Mouse (Mus musculus) cerebellum, adult 9-10 months (tissue): ENCODE results near the gene Bmp6.
A peak's percentile ranks its signal among the peaks of the same experiment; 100 is the strongest.

ENCODE experiments used
- DNase-seq: peaks from one replicate; pipeline ENCODE4 v3.0.0; 2022

Gene Bmp6

DNA sequence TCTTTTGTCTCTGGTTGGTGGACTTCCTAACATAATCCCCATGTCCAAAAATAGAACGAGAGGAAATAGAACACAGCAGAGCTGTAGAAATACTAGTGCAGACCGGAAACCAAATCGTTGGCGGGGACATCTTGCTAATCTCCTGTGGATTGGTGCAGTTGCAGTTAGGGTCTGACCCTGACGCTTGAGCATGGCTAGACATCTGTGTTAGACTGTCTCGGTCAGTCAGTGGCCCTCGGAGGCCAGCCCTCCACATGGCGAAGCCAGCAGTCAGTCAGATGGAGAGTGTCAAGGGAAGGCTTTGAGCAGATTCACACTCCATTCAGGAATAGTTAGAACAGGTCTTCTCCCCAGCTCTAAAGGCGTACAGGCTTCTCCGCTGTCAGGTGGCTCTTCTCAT is 95.3 kb downstream of the Bmp6 start:
- no peak for DNase-seq

DNA sequence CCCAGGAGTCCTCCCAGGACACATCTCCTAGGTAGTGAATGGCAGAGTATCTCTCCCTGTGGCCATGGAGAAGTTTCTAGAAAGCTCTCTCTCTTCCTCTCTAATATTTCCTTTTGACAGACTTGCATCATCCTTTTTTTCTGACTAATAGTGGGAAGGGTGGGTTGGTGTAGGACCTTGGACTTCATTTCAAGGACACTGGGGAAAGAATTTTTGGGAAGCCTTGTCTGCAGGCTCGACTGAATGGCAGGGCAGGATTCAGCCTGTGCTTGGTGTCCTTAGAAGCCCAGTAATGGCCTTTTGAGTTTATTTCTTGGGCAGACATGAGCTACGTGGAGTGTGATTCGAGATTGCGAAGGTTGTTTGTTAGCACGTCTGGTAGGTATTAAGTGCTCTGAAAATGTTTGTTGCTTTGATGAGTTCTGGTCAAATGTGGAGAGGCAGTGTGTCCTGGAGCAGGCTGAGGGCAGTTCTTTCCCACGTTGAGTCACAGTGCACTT is 103.7 kb downstream of the Bmp6 start:
- DNase-seq = no peak

DNA sequence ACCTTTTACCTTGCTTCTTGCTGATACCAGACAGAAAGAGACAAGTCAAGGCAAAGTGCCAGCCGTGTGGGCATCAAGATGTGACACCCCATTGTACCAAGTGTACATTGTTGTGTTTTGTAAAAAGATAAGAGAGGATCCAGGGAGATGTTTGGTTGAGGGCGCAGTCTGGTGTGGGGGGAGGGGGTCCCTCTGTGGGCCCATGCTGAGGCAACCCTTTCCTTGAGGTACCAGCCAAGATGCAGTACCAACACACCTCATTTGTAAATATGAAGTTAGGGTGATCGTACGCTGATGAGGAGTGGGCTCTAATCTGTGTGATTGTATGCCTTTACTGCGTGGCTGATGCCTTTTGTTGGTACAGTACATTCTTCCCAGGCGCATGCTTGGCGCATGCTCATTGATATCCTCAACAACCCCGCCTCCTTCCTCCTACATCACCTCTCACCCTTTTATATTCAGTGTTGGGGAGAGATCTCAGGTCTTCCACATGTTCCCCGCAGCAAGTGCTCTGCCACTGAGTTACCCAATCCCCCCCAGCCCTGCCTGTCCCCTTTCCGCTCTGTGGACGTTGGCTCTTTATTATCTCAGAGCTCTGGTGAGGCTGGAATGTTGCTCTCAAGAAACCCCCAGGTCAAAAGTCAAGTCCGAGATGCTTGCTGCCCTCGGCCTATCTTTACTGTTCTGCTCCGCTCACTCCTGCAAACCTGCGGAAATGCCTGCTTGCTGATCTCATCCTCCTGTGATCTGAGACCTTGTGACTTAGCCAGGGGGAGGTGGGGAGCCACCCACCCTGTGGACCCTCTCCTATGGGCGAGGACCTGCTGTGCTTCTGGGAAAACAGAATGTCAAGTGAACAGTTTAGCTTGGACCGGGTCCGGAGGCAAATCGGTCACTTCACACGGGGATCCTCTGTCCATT is 105.4 kb downstream of the Bmp6 start:
- DNase-seq = no peak

DNA sequence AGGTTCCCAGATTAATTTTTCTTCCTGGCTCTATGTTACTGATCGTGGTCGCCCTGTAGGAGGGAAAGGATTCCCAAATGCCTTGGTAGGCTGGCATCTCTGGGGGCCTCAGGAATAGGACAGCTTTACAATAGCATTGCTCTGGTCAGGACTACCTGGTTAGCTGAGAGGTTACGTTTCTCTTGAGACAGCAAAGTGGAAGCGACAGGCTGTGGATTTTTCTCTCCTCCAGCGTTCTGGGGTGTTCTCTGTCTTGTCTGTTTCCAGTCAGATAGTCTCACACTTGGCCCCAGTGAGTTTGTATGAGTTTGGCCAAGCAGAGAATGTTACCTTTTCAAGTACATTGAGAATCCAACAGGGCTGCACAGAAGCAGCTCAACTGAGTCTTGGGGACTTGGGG is 106.5 kb downstream of the Bmp6 start:
- no peak for DNase-seq

DNA sequence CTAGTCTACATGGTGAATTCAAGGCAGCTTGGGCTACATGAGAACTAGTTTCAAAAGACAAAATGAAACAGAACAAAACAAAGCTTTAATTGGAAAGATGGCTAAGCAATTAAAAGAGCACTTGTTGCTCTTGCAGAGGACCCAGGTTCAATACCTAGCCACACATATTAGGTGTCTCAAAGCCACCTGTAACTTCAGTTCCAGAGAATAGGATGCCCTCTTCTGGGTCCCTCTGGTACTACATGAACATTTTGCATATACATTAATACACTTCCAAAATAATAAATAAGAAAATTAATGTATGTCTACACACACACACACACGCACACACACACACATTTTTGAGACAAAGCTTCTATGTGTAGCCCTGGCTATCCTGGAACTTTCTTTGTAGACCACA is 118.5 kb downstream of the Bmp6 start:
- DNase-seq = no peak

DNA sequence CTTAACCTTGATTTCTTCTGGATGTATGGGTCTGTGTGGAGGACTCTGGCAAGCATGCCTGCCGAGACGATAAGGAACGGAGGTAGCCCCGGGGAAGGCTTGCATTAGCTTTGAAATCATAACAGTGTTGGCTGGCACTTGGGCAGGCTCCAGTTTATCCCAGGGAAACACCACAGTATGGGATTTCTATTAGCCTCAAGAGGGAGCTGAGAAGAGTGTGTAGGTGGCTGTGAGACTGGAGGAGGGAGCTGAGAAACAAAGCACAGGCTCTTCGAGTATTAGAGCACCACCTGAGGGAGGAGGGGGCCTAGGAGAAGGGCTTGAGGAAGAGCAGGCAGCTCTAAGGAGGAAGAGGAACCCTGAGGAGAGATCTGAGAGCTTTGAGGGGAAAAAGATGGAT is 126.0 kb downstream of the Bmp6 start:
- no peak for DNase-seq

DNA sequence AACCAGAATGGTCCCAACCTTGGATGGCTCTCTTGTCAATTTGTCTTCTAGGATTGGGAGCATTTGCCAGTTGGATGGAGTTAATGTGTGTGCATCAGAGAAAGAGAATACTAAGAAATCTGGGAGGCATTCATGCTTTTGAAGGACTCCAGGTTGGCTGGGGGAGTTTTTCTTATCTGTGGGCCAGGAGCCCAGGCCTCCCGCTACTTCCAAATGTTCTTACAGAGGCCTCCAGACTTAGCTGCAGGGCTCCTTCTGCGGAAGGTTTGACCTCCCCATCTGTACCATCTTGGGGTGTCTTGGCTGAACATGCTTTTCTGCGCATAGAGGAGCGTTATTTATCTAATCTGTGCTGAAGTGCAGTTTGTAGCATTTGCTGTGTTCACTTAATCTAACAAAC is 127.7 kb downstream of the Bmp6 start:
- no peak for DNase-seq

DNA sequence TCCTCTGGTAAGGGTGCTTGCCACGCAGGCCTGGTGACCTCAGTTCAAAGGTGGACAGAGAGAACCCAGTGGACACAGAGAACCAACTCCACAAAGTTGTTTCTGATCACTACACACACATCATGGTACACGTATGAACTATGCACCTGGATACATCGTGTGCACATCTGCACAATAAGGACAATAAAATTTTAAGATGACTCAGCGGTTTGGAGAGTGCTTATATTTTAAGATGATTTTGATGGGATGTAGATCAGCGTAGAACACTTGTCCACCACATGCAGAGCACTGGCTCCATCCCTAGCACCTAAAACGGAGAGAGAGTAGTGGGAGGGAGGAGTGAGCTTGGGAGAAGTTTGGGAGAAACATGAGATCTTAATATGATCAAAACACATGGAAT is 128.6 kb downstream of the Bmp6 start:
- no peak for DNase-seq

DNA sequence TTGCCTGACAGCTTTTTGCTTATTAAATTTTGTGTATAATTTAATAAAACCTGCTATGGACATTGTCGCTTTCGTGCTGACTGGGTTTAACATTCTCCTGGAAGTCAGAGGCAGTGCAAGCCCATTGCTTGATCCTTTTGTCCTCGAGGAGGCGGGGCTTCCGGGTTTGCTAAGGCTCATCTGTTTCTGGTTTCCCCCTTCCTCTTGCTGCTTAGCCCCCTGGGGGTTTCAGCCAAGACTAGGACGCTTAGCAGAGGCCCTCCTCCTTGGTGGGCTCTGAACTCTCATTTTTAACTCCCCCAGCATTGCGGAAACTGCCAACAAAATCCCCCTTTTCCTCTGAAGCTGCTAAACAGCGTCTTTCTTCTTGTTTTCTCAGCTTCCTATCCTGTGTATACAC is 132.0 kb downstream of the Bmp6 start:
- DNase-seq = no peak

DNA sequence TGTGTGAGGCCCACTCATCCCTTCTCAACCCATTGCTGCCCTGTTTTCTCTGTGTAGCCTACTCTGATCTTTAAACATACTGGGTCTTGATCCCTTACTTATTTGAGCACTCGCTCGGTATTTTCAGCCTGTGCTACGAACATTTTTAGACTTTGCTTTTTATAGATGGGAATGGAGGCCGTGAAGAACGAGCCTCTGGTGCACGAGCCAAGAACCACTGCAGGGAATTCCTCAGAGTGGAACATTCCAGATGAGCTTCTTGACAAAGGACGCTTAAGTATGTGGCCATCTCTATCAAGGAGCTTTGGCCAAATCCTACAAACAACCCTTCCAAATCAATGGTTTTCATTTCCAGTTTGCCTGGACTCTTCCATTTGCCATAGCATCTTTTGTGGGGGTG is 136.1 kb downstream of the Bmp6 start:
- DNase-seq = no peak

DNA sequence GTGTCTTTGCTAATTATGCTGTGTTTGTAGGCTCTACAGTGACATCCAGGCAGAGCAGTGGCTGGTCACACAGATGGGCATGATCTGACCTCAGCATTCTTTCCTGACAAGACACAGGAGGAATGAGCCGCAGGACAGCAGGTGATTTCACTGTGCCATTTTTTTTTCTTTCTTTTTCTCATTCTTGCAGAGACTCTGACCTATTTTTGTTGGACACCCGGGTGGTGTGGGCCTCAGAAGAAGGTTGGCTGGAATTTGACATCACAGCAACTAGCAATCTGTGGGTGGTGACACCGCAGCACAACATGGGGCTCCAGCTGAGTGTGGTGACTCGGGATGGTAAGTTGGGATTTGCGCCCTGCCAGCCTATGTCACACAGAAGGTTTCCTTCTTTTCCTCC is 139.8 kb downstream of the Bmp6 start:
- peak; percentile 10 for DNase-seq

DNA sequence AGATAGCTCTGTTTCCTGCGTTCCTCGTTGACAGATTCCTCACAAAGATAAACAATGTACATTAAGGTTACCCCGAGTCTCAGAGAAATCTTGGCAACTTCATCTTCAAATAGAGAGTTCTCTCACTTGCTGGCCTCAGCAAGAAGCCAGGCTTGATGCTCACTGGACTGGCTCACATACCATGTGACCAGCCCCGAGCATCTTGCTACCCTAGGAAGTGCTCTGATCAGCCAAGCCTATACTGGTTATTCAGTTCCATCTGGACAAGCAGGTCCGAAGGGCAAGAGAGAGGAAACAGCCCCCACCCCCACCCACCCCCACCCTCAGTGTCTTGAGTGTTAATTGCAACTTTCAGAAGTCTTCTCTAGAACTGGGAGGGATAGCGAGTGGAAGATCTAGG is 141.9 kb downstream of the Bmp6 start:
- no peak for DNase-seq

DNA sequence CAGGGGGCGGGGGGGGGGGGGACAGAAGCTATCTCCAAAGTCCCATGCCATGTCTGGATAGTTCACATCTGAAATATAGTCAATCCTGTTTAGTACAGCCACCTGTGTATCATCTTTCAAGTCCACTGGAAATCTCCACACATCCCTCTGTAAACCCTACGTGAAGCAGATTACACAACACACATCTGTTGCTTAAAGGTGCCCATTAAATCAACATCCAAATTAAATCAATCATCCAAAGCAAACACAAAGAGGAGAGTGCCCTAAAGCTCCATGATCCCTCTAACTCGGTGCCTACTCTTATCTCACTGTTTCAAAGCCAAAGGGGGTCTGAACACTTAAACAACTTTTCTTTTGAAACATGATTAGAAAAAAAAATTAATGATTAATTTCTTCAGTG is 151.8 kb downstream of the Bmp6 start:
- DNase-seq = no peak

DNA sequence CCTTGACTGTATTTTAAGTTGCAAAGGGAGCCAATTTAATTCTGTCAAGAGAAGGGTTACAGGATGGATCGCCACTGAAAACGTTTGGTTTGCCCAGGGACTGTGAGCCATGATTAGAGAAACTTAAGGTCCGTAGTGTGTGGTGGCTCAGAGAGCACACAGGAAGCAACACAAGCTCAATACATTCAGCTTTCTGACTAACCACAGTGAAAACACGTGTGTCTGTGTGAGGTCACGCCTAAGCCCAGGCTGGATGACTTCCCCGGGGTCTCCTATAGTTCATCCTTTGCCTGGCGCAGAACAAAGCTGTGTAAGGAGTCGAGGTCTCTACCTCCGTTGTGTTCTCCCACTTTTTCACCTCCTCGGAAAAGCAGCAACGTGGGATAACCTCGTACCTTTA is 156.4 kb downstream of the Bmp6 start:
- DNase-seq = no peak

DNA sequence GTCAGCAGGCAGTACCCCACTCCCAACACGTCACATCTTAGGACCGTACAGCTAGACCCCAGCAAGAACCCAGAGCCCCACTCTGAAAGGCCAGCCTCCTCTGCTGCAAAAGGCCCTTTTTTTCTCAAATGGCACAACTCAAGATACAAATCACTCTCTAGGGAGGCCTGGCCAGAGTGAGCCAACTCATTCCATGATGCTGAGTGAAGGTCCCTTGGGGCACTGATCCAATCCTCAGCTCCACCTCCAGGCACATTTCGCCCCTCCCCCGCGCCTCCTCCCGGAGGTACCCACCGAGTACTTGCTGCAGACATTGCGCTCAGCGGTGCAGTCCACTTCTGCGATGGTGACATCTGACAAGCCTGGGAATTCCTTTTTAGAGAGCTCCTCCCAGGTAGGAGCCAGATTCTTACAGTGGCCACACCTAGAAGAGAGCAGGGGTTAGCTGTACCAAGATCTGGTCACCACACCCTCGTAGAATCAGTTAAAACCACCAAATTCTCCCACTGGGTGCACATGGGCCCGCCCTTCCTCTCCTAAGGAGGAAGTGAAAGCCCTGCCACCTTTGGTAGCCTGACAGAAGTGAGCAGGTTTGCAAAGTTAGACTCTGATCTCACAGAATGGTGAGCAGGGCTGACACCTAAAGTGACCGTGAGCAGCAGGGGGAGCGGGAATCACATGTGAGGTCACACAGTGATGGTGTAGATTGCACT is 158.4 kb downstream of the Bmp6 start:
- no peak for DNase-seq

DNA sequence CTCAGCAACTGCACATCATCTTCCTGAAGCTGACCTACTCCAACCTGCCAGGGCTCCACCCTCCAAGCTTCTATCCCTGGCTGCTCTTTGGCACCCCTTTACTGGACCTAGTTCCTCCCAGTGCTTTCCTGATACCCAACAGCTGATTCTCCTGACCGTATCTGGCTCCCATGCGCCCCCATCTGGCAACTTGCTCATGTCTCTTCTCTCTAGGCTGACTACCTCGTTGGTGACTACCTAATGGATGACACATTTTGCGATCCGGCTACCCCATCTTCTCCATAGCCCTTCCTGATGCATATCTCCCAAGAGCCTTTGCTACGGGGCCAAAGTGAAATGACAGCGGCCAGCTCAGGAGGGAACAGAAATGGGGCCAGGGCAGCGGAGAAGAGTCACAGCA is 161.4 kb downstream of the Bmp6 start:
- DNase-seq = no peak

DNA sequence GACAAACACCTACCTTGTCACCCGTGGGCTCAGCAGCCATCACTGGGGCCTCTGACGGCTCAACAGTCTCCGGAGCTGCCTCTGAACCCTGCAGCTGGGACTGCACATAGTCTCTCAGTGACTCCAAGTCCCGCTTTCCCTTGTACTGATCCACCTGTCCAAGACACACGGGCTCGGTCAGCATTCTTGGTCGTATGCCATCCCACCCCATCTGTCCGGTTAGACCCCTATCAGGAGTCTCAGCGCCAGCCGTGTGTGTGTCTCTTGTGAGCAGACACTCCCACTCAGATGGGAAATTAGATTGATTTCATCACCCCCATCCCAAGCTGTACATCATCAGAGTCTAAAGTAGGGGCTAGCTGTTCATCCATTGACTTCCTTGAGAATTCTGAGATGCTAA is 162.0 kb downstream of the Bmp6 start:
- no peak for DNase-seq

DNA sequence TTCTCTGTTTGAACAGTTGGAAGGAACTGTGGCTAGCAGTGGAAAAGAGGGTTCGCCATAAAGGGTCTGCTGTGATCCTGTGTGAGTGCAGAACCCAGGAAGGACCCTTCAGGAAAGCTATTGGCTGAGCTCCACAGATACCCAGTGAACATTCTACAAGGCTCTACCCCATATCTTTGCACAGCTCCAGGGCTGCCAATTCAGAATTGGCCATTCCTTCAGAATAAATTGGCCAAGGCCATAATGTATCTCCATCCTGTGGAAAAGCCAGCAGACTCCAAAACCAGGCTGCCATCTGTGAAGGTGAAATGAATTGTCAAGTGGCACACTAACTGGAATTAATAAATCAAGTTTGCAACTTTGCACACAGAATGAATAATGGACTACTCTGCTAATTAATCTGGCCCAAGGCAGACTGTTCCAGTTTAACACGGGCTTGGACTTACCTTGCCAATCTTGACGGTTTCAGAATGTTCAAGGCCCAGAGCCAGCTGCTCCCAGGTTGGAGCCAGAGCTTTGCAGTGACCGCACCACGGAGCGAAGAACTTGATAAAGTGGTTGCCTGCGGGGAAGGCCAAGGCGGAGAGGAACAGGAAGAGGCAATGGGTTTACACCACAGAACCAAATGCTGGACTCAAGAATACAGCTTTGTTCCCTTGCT is 164.9 kb downstream of the Bmp6 start:
- DNase-seq = no peak

DNA sequence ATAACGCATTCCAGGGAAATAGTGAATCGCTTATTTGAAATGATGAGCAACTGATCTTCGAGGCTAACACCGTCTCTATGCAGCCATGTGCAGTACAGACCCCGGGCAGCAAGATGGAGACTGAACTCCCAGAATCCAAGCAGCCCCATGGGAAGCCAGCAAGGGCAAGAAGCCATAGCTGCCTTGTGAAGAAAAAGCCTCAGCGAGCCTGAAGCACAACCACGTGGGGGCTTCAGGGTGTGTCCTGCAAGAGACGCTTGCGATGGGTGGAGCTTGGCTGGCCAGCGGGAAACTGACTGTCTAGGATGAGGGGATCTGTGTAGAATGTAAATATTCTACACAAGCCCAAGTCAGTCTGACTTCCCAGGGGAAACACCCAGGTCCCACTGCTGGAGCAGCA is 167.1 kb downstream of the Bmp6 start:
- DNase-seq = no peak

DNA sequence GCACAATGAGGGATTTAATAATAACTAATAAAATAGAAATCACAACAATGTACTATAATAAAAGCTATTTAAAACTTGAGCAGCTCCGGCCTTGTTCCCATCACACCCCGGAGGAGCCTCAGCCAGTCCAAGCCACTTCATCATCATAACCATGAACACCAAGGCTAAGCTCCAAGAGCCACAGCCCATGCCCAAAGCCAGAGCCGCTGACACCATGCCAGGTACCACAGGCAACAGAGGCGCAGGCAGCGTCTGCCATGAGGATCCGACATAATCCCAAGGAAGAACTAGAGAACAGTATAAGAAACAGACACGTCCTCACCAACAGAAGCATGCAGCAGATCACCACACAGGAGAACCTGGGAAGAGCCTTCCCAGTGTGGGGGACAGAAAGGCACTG is 169.0 kb downstream of the Bmp6 start:
- no peak for DNase-seq

DNA sequence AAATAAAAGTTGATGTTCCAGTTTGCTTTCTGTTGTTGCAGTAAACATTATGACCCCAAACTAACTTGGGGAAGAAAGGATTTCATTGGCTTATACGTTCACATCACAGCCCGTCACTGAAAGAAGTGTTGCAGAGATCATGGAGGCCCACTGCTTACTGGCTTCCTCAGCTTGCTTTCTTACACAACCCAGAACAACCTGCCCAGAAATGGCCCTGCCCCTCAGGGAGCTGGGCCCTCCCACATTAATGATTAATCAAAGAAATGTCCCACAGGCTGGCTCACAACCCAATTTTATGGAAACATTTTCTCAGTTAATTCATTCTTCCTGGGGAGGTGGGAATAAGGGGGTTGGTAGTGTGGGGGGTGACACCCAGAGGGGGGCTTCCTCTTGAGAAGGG is 170.5 kb downstream of the Bmp6 start:
- DNase-seq = no peak

DNA sequence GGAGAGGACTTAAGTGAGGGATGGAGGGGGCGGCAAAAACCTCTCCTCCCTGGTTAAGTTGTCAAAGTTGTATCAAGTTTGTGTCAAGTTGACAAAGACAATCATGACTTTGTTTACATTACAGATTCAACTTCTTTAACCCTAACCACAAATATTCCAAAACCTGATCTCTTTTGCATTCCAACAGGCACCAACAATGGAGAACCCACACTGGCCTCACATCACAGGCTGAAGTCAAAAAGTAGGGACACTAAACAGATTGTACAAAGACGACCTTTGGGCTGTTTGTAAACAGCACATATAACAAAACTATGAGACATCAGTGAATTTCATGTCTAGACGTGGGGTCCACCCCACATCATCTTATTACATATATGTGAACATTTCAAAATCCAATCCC is 170.9 kb downstream of the Bmp6 start:
- no peak for DNase-seq

DNA sequence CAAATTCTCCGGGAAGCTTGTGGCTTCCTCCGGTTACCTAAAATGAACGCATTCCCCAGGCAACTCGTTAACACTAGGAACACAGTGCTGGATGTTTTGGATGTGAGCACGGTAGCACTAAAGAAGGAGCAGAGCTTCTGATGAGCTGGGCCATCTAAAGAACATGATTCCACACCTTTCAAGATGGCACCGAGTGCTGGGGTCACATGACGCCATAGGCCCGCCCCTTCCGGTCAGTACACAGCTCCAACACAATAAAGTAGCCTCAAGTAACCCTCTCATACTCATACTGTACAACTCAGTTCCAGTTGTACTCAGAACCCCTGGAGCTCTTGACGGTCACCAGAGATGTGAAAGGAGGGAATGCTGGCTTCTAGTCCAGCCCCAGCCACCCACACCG is 171.7 kb downstream of the Bmp6 start:
- no peak for DNase-seq

DNA sequence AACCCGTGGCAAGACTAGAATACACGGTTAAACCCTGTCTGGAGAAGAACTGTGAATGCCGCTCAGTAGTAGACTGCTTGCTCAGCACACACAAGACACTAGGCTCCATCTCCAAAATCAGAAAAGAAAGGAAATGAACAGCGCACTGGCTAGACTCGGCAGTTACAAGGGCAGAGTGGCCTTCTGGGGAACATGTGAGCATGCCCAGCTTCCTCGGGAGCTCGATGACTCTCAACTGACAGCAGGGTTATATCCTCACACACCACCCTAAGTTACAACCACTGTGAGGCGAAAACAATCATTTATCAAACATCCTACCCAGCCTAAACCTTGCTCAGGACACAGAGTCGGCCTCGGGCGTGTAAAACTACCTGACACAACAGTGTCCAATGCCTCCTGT is 175.4 kb downstream of the Bmp6 start:
- DNase-seq = no peak
